Mouse (Mus musculus): ENCODE measurements around the gene Ankrd55.

DNA sequence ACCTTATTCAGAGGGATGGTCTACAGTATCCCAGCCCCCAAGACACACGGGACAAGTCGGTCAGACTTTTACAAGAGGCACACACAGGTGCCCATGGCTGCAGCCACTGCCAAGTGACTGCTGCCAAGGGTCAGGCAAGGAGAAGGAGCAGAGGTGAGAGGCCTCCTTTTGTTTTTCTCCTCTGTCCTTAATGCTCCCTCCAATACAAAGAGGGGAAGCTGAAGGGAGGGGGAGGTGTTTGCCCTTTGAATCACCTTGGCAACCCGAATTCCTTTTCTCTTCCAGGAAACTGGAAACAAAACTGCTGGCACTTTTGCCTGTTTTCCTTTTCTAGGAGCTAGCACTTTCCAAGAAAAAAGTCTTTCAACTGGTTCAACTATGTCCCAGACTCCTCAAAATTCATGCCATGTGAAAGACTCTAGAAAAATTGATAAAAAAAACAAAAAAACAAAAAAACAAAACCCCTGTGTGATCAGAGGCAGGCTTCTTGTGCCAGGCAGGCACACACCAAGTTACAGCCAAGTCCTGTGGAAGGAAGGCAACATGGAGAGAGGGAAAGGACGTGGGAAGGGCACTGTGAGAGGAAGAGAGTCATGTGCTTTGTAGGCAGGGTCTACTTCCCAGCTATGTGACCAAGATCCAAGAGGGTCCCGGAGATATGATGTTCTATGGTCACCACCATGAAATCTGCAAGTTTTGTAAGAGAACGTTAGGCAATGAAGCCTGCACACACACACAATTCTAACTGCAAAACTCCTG, 66.0 kb downstream of the Ankrd55 start:
- TF ChIP-seq GATA1 (IDR thresholded peaks at IDR 0.05; ENCODE audit: borderline replicate concordance, low read length) (no peak), FLI1 (IDR thresholded peaks at IDR 0.05; ENCODE audit: low read length) (no peak)
